Mouse (Mus musculus): ENCODE measurements around the gene Smim14.

Gene Smim14

GRCm38 (mm10) chr5:65459454-65459853, 77.5 kb downstream of the Smim14 start:
- no peak for DNase-seq

DNA sequence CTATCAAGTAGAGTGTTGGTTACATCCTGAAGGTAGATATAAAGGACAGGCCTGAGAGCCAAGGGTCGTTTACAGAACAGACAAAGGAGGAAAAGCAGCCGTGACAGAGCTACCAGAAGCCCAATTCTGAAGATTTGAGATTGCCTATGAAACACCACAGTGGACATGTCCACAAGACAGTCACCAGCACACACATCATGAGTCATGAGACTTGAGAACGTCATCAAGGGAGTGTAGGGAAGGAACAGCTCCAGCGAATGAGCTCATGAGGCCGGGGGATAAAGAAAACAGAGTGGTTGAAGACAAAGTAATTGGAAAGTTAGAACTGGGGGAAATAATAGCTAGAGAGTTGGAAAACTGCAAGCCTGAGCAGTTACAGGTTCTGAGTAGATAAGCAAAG, 79.1 kb downstream of the Smim14 start:
- DNase-seq: no peak

DNA sequence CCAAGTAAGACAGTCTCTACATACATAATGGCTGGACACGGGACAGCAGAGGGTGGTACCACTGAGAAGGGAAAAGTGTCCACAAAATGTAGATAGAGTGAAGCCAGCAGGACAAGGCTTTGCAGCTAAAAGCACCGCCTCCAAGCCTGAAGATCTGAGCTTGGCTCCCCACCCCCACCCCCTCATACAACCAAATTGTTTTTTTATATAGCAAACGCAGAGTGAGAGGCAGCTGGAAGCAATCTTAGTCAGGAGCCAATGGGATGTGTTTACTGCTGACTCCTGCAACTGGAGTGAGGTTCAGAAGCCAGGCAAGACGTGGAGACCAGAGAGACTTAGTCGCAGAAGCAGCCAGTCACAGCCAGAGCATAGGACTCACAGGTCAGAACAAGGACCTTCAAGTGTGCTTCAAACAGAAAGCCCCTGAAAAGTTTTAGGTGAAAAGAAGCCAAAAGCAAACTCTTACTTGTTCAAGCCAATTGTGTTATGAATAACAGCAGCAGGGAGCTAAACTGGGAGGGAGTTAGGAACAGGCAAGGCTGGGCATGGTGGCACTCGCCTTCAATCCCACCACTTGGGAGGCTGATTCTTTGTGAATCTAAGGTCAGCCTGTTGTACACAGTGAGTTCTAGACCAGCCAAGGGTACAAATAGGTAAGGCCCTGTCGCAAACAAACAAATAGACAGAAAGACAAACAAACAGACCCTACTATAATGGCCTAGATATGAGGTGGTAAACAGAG, 79.7 kb downstream of the Smim14 start:
- peak; percentile 47 to 77 for DNase-seq

DNA sequence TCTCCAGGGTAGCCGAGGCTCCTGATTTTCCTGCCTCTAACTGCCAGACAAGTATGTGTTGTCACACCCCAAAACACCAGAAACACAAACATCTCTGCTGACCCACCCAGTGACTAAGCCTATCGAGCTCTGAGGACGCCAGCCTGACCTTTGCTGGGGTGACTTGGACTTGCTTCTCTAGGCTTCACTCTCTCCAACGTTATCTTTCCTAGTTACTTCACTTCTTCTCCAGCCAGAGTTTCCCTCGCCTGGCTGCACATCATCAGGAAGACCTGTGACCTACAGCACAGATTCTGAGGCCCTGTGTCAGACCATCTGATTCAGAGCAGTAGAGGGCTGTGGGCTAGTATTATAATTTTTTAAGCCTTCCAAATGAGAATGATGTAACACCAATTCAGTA, 82.2 kb downstream of the Smim14 start:
- DNase-seq: no peak

DNA sequence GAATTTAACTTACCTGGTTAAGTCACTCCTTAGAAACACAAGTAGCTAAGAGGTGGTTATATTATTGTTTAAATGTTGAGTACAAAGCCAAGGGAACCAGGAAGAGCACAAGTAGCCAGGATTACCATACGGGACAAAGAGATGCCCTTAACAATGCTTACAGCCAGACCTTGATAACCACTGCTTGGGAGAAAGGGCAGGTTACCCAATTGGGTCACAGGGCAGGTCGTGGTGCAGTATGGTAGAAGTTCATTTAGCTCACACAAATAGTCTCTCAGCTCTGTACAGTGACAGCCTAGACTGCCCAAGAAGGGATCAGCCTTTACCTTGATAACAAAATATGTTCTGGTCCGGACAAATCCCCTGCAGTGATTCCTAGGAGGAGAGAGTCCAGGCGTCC, 88.0 kb downstream of the Smim14 start:
- no peak for DNase-seq

- DNase-seq: no peak
These were observed 89.2 kb downstream of the Smim14 start for GRCm38 (mm10) chr5:65447826-65448225.

DNA sequence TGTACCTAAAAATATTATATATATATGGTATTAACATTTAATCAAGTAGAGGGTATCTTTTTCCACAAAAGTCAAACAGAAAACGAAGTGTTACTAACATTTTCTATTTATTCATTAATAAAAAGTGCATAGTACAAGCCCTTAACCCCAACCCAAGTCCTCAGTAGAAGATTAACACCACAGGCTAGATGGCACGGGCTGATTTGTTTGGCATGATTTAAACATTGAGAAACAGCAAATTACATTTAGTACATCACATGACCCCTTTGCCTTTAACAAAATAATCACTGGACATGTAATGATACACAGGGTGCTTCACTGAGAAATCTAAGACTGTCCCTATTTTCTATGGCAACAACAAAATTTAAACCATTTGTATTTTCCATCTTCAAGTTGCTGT, 90.2 kb downstream of the Smim14 start:
- DNase-seq: no peak

- DNase-seq: no peak
These were observed 92.0 kb downstream of the Smim14 start for GRCm38 (mm10) chr5:65444981-65445380.

DNA sequence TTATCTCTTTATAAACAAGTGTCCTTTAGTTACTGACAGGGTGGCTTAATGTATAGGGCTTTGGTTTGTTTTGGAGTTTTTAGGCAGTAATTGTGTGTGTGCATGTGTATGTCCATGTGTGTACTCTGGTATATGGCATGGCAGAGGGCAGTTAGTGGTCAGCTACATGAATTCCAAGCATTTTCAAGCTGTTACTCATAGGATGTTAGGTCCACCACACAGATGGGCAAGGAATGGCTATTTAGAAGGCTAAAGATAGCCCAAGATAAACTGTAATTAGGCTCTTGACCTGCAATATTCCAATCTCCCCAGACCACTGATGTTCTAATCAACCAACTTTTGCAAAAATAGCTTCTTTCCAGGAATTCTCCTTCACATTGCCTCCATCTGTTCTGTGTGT, 98.9 kb downstream of the Smim14 start:
- DNase-seq: no peak

- peak; percentile 98 to 100 for DNase-seq
These were observed 101.0 kb downstream of the Smim14 start, which contains the start of gene Ugdh for GRCm38 (mm10) chr5:65435806-65436561. TSS of gene Ugdh (minus strand) at chr5:65435949.

DNA sequence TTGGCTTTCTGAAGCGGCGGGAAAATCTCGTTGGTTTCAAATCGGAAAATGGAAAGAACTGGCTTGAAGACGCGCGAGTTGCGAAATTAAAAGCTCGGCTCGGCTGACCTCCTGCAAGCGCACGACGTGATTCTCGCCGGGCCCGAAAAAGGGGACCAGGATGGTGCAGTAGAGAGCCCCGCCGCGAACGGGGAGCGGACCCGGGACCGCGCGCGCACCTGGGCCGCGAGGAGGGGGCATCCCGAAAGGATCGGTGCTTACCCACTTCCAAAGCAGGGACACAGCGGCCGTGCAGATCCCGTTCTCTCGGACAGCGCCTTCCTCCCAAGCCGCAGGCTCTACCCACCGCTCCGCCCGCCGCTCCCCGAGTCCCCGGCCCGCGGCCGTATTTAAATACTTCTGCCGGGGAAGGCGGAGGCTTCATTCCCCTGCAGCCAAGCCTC, 101.6 kb downstream of the Smim14 start:
- no peak for DNase-seq

- peak in 1 of 2 experiments; percentile 21 for DNase-seq
These were observed 102.3 kb downstream of the Smim14 start for GRCm38 (mm10) chr5:65434471-65435362.

DNA sequence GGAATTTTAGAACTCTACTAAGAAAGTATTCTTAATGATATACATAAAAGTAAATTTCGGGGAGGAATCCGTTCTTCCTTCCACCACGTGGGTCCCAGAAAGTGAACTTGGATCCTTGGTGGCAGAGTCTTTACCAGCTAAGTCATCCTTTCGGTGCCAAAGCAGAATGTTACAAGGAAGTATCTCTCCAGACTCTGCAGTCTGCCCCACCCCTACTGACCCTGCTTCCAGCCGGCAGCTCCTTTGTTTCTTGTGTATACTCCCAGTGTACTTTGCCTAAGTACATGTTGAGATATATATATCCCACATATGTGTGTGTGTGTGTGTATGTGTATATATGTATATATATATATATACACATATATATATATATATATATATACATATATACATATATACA, 107.5 kb downstream of the Smim14 start:
- no peak for DNase-seq

DNA sequence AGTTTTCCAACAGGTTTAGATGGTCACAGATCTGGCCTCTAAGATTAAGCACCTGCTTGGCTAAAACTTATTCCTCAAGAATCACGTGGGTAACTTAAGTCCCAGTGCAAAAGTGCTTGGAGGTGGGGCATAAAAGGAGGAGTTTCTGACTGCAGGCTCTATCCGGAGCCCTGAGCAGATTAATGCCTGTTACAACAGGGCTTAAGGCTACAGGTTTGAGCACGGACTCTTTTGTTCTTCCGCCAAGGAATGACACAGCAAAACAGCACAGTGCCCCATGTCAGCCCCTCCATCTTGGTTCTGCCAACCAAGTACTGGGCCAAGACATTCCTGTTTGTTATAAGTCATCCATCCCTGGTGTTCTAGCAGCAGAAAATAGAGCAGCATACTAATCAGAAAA, 108.7 kb downstream of the Smim14 start:
- peak in 1 of 2 experiments; percentile 9 for DNase-seq

DNA sequence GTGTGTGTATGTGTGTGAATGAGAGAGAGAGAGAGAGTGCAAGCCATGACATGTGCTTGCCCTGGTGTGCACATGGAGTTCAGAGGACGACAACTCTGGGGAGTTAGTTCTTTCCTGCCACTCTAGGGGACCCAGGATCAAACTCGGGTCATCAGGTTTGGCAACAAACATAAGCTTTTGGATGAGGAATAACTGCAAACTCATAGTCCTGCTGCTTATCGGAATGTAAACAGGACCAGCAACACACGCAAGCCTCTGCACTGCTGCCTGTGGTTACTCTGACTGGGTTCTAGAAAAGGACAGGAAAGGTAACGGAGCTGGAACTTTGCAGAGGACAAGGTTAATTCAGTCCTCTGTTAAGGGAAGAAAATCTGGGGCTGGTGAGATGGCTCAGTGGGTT, 111.7 kb downstream of the Smim14 start:
- DNase-seq: no peak

DNA sequence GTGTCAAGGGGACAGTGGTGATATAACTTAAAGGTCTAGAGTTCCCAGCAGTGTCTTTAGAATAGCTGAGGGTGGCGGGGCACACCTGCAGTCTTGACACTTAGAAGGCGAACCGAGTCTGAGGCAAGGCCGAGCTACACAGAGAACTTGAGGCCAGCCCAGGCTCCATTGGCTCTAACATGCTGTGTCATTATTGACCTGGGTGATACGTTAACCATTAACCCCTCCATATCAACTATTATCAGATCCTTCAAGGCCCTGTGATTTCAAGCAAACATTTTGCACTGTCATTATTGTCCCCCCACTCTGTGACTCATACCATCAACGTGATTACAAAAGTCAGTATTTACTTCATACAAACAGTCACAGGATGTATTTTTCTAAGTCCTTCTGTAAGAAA, 112.8 kb downstream of the Smim14 start:
- no peak for DNase-seq

DNA sequence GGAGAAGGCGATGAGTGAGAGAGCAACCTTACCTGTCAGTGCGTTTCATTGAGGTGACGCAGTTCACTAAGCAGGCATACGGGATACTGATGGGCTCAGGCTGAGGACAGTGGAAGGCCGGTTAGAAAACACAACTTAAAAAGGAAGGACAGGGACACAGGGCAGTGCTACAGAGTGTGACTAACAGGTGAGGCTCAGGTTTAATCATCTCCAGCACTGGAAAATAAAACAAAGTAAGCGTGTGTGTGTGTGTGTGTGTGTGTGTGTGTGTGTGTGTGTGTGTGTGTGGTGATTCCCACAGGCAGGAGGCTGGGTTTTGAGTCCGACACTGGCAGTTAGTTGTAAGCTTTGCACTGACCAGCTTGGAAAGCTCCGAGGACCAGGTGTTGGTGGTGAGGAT, 114.2 kb downstream of the Smim14 start:
- DNase-seq: no peak

- peak in 1 of 2 experiments; percentile 7 for DNase-seq
These were observed 116.2 kb downstream of the Smim14 start for GRCm38 (mm10) chr5:65420822-65421221.

DNA sequence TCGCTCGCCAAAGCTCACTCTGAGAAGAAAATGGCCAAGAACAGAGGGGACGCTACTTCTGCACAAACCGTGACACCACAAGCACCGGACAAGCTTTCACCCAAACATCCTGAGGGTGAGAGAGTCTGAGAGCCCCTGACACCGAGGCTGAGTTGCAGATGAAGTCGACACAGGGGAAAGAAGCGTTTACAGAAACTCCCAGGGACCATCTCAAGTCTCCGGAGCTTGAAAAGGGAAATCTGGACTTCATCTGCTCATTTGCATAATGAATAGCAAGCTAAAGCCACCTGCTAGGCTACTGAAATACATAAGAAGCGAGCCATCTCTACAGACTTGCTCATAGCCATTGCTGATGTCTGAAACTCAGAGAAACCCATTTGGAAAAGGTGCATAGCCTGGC, 117.8 kb downstream of the Smim14 start:
- no peak for DNase-seq

GRCm38 (mm10) chr5:65415653-65416458, 121.1 kb downstream of the Smim14 start:
- peak in 1 of 2 experiments; percentile 37 for DNase-seq

DNA sequence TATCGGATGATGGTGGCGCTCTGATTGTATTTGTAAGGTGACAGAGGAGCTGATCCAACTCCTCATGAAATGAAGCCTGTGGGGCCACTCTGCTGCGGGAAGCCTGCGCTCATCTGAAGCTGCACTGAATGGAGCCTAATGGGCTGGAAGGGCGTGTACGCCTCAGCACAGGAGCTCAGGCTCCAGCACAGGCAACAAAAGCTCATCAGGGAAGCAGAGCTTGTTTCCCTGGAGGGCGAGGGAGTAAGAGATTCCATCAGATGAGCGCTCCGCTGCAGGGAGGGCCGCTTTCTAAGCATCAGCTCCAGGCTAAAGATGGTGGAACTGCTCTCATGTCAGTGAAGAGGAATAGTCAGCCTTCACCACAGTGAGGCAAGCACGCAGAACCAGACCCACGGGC, 129.0 kb downstream of the Smim14 start:
- no peak for DNase-seq
